Mouse (Mus musculus): ENCODE measurements at regions not wholly inside any gene's neighbourhood (a gene's known extent, or its start where the extent isn't known, plus 50 kb on each side); places are given as distances from the start of the nearest gene placed in this dataset.
A peak's percentile ranks its signal among the peaks of the same experiment; 100 is the strongest.

DNA sequence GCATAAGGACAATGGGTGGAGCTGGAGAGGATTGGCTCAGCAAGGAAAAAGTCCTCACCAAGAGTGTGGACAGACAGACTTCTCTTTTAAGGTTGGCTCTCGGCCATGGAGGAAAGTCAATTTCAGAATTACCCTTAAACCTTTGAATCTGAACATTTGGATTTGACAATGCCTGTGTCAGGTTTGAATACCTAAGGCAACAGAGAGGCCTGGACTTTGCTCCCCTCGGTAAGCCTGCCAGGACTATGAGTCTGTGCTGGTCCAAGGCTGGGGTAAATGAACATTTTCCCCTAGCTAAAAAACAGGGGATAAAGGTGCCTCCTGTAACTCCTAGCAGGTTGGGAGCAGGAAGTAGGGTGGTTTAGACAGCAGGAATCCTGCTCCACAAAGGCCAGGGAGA is 68.8 kb upstream of the Slc6a6 start:
- no peak overlapping the region for H3K4me3 ChIP-seq (ENCODE audit: low read depth, low read length)
- ATAC-seq: peak; percentile 48; the same call in 1 of the 2 replicates
- 0 out of 2 replicates have a peak overlapping the region, but pooled peaks have one; percentile 17 for H3K4me2 ChIP-seq (replicated peaks; ENCODE audit: low read depth)
- TF ChIP-seq CTCF (IDR thresholded peaks at IDR 0.05; ENCODE audit: low read depth): no peak
- no peaks in the 10 kb centered on the region for H3K9me3 ChIP-seq (ENCODE audit: control insufficient read depth)
- H3K36me3 ChIP-seq (ENCODE audit: control insufficient read depth, insufficient read depth): no peaks in the 10 kb centered on the region
- H3K27me3 ChIP-seq (replicated peaks; ENCODE audit: control insufficient read depth, insufficient read depth, low read length): no peaks in the 10 kb centered on the region
- WGBS: 43% methylated on average over 2 of the region's 2 CpGs
- no peak overlapping the region for H3K9ac ChIP-seq (ENCODE audit: low read depth, low read length)
- peaks cover 6% of the 10 kb centered on the region; the same call in 1 of the 2 replicates for H3K4me1 ChIP-seq (replicated peaks; ENCODE audit: control insufficient read depth, insufficient read depth, low read length)
- peak overlapping the region; percentile 11; the same call in 1 of the 2 replicates for H3K27ac ChIP-seq (ENCODE audit: low read depth, low read length)

DNA sequence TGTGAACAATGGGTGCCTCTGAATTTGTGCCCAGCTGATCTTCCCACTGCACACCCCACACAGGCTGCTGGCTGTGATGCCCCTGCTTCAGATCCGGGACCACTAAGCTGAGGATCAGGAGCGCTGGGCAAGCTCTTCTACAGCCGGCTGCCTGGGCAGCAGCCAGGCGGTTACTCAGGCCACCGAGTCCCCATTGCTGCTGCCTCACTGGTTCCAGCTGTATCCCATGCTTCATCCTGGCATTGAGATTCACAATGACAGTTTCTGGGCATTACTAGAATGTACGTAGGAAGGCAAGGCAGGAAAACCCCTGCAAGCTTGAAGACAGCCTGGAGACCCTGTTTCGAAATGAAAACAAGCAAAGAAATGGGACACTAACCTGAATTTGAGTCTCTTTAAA is 67.3 kb upstream of the Slc6a6 start:
- Histone ChIP-seq H3K9ac (ENCODE audit: low read depth, low read length) (peak overlapping the region; percentile 31; the same call in 1 of the 2 replicates), H3K4me2 (replicated peaks; ENCODE audit: low read depth) (peak overlapping the region; percentile 55; the same call in 1 of the 2 replicates), H3K4me1 (replicated peaks; ENCODE audit: control insufficient read depth, insufficient read depth, low read length) (peaks cover 6% of the 10 kb centered on the region; the same call in 1 of the 2 replicates), H3K27me3 (replicated peaks; ENCODE audit: control insufficient read depth, insufficient read depth, low read length) (no peaks in the 10 kb centered on the region), H3K27ac (ENCODE audit: low read depth, low read length) (no peak overlapping the region), H3K36me3 (ENCODE audit: control insufficient read depth, insufficient read depth) (no peaks in the 10 kb centered on the region), H3K4me3 (ENCODE audit: low read depth, low read length) (no peak overlapping the region), H3K9me3 (ENCODE audit: control insufficient read depth) (no peaks in the 10 kb centered on the region)
- TF ChIP-seq CTCF (IDR thresholded peaks at IDR 0.05; ENCODE audit: low read depth): no peak
- ATAC-seq: no peak
- 67% methylated on average over 7 of the region's 7 CpGs for WGBS

DNA sequence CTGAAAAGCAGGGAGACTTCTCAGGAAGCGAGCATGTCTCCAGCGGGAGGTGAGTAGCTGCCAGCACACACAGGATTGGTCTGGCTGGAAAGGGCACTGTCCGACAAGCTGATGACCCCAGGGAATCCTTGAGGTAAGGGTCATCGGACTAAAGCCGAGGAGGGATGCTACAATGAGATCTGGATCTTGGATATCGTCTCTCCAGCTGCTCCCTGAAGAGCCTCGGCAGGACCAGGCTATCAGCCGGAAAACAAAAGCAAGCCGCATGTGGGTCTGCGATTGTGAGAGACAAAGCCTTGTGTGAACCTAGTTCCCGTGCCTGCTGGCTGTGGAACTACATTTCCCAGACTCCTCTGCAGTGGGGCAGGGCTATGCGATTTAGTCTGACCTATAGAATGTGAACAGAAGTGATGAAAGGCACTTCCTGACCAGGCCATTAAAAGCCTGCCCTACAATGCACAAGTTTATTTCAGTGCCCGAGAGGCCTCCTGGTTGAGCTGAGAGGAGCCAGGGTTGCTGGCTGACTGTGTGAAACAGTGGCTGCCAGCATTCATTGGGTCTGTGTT is 66.7 kb upstream of the Slc6a6 start:
- peak overlapping the region; percentile 31; the same call in 1 of the 2 replicates for H3K9ac ChIP-seq (ENCODE audit: low read depth, low read length)
- no peak overlapping the region for H3K27ac ChIP-seq (ENCODE audit: low read depth, low read length)
- no peaks in the 10 kb centered on the region for H3K27me3 ChIP-seq (replicated peaks; ENCODE audit: control insufficient read depth, insufficient read depth, low read length)
- H3K36me3 ChIP-seq (ENCODE audit: control insufficient read depth, insufficient read depth): no peaks in the 10 kb centered on the region
- ATAC-seq: peak; percentile 76
- TF ChIP-seq CTCF (IDR thresholded peaks at IDR 0.05; ENCODE audit: low read depth): no peak
- H3K4me1 ChIP-seq (replicated peaks; ENCODE audit: control insufficient read depth, insufficient read depth, low read length): peaks cover 6% of the 10 kb centered on the region; the same call in 1 of the 2 replicates
- H3K4me3 ChIP-seq (ENCODE audit: low read depth, low read length): 0 out of 2 replicates have a peak overlapping the region, but pooled peaks have one; percentile 12
- WGBS: 4% methylated on average over 13 of the region's 13 CpGs
- no peaks in the 10 kb centered on the region for H3K9me3 ChIP-seq (ENCODE audit: control insufficient read depth)
- peak overlapping the region; percentile 55 for H3K4me2 ChIP-seq (replicated peaks; ENCODE audit: low read depth)

DNA sequence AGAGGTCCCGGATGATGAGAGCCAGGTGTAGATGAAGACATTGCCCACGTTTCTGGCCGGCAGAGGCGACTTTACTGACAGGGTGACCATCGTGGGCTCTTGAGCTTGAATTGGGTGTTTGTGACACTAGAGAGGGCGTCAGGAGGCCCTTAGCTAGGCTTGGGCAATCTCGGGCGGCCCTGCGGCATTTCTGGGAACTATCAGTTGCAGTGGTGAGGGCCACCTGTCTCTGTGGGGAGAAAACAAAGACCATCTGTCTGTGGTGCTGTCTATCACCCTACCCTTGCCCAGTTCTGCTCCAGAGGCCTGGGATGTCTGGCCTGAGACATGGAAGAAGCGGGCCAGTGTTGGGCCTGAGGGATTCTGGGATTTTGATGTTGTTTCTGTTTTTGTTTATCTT is 66.2 kb upstream of the Slc6a6 start:
- no peak for ATAC-seq
- H3K9me3 ChIP-seq (ENCODE audit: control insufficient read depth): no peaks in the 10 kb centered on the region
- H3K36me3 ChIP-seq (ENCODE audit: control insufficient read depth, insufficient read depth): no peaks in the 10 kb centered on the region
- H3K4me3 ChIP-seq (ENCODE audit: low read depth, low read length): no peak overlapping the region
- TF ChIP-seq CTCF (IDR thresholded peaks at IDR 0.05; ENCODE audit: low read depth): no peak
- H3K27me3 ChIP-seq (replicated peaks; ENCODE audit: control insufficient read depth, insufficient read depth, low read length): no peaks in the 10 kb centered on the region
- 78% methylated on average over 10 of the region's 10 CpGs for whole genome bisulfite sequencing
- no peak overlapping the region for H3K27ac ChIP-seq (ENCODE audit: low read depth, low read length)
- H3K4me1 ChIP-seq (replicated peaks; ENCODE audit: control insufficient read depth, insufficient read depth, low read length): peaks cover 6% of the 10 kb centered on the region; the same call in 1 of the 2 replicates
- H3K9ac ChIP-seq (ENCODE audit: low read depth, low read length): no peak overlapping the region
- H3K4me2 ChIP-seq (replicated peaks; ENCODE audit: low read depth): peak overlapping the region; percentile 55

DNA sequence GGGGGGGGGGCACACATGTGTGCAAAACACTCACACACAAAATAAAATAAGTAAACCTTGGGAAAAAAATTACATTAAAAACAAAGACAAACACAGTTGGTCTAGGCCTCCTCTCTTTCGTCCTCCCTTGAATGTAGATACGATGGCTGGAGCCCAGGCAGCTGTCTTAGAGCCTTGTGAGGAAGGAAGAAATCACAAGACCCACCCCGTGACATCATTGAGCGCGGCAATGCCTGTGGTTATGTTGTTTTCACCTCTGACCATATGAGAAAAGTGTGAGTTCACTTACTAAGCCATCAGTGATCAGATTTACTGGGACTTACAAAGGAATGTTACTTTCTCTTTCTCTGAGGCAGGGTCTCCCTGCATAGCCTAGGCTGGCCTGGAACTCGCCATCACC is 64.8 kb upstream of the Slc6a6 start:
- H3K27ac ChIP-seq (ENCODE audit: low read depth, low read length): no peak overlapping the region
- H3K9ac ChIP-seq (ENCODE audit: low read depth, low read length): no peak overlapping the region
- H3K4me3 ChIP-seq (ENCODE audit: low read depth, low read length): no peak overlapping the region
- H3K27me3 ChIP-seq (replicated peaks; ENCODE audit: control insufficient read depth, insufficient read depth, low read length): no peaks in the 10 kb centered on the region
- TF ChIP-seq CTCF (IDR thresholded peaks at IDR 0.05; ENCODE audit: low read depth): no peak
- H3K4me1 ChIP-seq (replicated peaks; ENCODE audit: control insufficient read depth, insufficient read depth, low read length): peaks cover 6% of the 10 kb centered on the region; the same call in 1 of the 2 replicates
- H3K4me2 ChIP-seq (replicated peaks; ENCODE audit: low read depth): no peak overlapping the region
- WGBS: 89% methylated on average over 6 of the region's 6 CpGs
- no peaks in the 10 kb centered on the region for H3K9me3 ChIP-seq (ENCODE audit: control insufficient read depth)
- H3K36me3 ChIP-seq (ENCODE audit: control insufficient read depth, insufficient read depth): no peaks in the 10 kb centered on the region
- ATAC-seq: no peak

DNA sequence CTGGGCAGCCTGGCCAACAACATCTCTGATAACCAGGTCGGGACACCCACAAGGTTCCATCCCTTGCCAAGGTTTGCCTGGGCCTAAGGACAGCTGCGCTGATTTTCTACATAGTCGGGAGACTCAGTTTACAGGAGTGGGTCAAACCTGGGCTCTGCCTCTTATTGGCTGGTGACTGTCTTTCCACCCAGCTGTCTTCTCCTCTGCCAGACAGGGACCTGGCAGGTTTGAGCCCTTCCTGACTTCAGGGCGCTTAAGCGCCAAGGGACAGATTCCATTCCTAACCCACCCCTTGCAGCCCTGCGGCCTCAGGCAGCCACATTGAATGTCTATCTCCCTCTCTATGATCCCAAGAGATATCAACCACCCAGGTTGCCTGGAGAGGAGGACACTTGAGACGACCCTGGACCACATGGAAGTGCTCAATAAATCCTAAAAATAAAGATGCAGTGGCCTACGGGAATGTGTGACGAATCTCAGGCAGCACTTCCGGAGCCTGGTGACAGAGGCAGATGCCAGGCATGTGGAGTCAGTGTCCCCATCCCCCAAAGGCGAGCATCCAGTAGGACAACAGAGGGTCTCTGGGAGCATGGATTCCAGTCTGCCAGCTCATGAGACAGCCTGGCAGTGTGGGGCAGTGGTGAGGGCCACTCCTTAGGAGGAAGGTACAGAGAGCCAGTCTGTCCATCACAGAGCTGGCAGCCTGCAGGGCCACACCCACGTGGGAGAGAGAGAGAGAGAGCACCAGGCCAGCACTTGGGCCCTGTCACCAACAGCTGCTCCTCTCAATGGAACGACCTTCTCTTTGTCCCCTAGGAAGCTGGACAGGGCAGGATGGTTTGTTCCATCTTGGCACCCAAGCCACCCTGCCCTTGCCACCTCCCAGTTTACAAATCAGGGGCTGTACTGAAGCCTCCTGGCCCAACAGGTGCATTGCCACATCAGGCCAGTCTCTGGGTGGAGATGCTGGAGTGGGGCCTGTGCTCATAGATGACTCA is 63.8 kb upstream of the Slc6a6 start:
- Histone ChIP-seq H3K27ac (ENCODE audit: low read depth, low read length) (no peak overlapping the region), H3K9ac (ENCODE audit: low read depth, low read length) (no peak overlapping the region), H3K9me3 (ENCODE audit: control insufficient read depth) (no peaks in the 10 kb centered on the region), H3K4me2 (replicated peaks; ENCODE audit: low read depth) (no peak overlapping the region), H3K4me3 (ENCODE audit: low read depth, low read length) (no peak overlapping the region), H3K36me3 (ENCODE audit: control insufficient read depth, insufficient read depth) (no peaks in the 10 kb centered on the region), H3K27me3 (replicated peaks; ENCODE audit: control insufficient read depth, insufficient read depth, low read length) (no peaks in the 10 kb centered on the region), H3K4me1 (replicated peaks; ENCODE audit: control insufficient read depth, insufficient read depth, low read length) (peaks cover 6% of the 10 kb centered on the region; the same call in 1 of the 2 replicates)
- WGBS: 75% methylated on average over 13 of the region's 13 CpGs
- no peak for ATAC-seq
- no peak for TF ChIP-seq CTCF (IDR thresholded peaks at IDR 0.05; ENCODE audit: low read depth)
